ENCODE assay signal across 19 mouse cellular contexts in the genomic region with DNA sequence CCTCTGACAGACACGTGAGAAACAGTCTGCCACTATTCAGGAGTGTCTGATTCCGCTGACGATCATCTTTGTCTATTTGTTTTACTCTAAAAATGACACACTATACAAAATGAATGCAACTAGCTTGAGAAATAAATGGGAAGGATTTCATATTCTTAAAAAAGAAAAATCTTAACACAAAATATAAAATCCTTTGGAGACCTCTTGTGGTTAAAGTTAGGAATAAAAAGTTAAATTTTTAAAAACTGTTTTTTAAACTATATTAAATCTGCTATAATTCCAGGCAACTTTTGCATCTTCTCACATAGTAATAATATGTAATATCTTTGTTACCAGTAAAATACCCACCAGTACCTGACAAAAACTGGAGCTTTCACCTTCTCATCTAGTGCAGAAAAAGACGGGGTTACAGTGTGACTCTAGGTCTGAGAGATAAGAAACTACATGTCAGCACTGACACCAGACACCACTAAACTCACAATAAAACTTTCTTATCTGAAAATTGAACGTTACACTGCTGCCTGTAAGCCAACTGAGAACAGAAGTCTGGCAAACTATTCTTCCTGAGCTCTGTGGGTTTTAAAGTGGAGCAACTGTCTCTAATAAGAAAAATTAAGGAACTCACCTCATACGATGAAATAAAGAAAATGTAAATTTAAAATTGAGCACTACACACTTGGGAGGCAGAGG. TPM values are rescaled to one million over a fixed set of nuclear protein-coding genes. Genes with fewer than 3 reads are reported as not detected.
DNase-seq lines count a peak whose midpoint lies in the region; ATAC-seq and TF ChIP-seq lines count a peak whose summit lies in the region.
"Had no signal": no experiment of that assay in that cellular context is flagged by ENCODE, and none has a peak within 500 bp of the region (broad histone marks: within the 10 kb centered on the region; RNA-seq: fewer than 3 reads in every experiment).

No protein-coding gene starts in this region.

- no peak overlapping the region for H3K9ac ChIP-seq in intestine, postnatal 0 days (ENCODE audit: low read depth, low read length)
- no peak overlapping the region for H3K9ac ChIP-seq in intestine, embryonic 15.5 days
- no peak overlapping the region for H3K9ac ChIP-seq in midbrain, embryonic 14.5 days (replicated peaks; ENCODE audit: low read length)
- no peak overlapping the region for H3K9ac ChIP-seq in midbrain, embryonic 16.5 days (ENCODE audit: low read depth, low read length)
- H3K9ac ChIP-seq: embryonic facial prominence, embryonic 13.5 days; heart, embryonic 15.5 days; kidney, embryonic 15.5 days; limb, embryonic 12.5 days; neural tube, embryonic 12.5 days; stomach, embryonic 15.5 days had no signal

- no peaks in the 10 kb centered on the region for H3K27me3 ChIP-seq in intestine, postnatal 0 days (replicated peaks; ENCODE audit: control insufficient read depth, insufficient read depth, low read length)
- H3K27me3 ChIP-seq in intestine, embryonic 15.5 days (replicated peaks) = no peaks in the 10 kb centered on the region
- no peaks in the 10 kb centered on the region for H3K27me3 ChIP-seq in midbrain, embryonic 14.5 days (ENCODE audit: control insufficient read depth, insufficient read depth, low read length)
- no peaks in the 10 kb centered on the region for H3K27me3 ChIP-seq in midbrain, embryonic 16.5 days (ENCODE audit: control insufficient read depth, insufficient read depth, low read depth, low read length)
- H3K27me3 ChIP-seq: embryonic facial prominence, embryonic 13.5 days; heart, embryonic 15.5 days; kidney, embryonic 15.5 days; limb, embryonic 12.5 days; neural tube, embryonic 12.5 days; stomach, embryonic 15.5 days had no signal

- no peak overlapping the region for H3K4me2 ChIP-seq in intestine, postnatal 0 days (replicated peaks; ENCODE audit: low read depth)
- H3K4me2 ChIP-seq in intestine, embryonic 15.5 days (replicated peaks) = no peak overlapping the region
- no peak overlapping the region for H3K4me2 ChIP-seq in midbrain, embryonic 14.5 days (ENCODE audit: low read length)
- H3K4me2 ChIP-seq in midbrain, embryonic 16.5 days (ENCODE audit: low read length) = no peak overlapping the region
- H3K4me2 ChIP-seq: embryonic facial prominence, embryonic 13.5 days; heart, embryonic 15.5 days; kidney, embryonic 15.5 days; limb, embryonic 12.5 days; neural tube, embryonic 12.5 days; stomach, embryonic 15.5 days had no signal

- no peak overlapping the region for H3K4me3 ChIP-seq in intestine, postnatal 0 days (ENCODE audit: low read depth, low read length)
- no peak overlapping the region for H3K4me3 ChIP-seq in intestine, embryonic 15.5 days (replicated peaks)
- H3K4me3 ChIP-seq in midbrain, embryonic 14.5 days (replicated peaks; ENCODE audit: low read depth, low read length) = no peak overlapping the region
- H3K4me3 ChIP-seq in midbrain, embryonic 16.5 days (ENCODE audit: low read depth, low read length) = no peak overlapping the region
- H3K4me3 ChIP-seq: embryonic facial prominence, embryonic 13.5 days; heart, embryonic 15.5 days; kidney, embryonic 15.5 days; limb, embryonic 12.5 days; neural tube, embryonic 12.5 days; stomach, embryonic 15.5 days had no signal

- no peaks in the 10 kb centered on the region for H3K9me3 ChIP-seq in intestine, postnatal 0 days (ENCODE audit: control insufficient read depth)
- H3K9me3 ChIP-seq in intestine, embryonic 15.5 days = no peaks in the 10 kb centered on the region
- no peaks in the 10 kb centered on the region for H3K9me3 ChIP-seq in midbrain, embryonic 14.5 days (ENCODE audit: control insufficient read depth, low read length)
- no peaks in the 10 kb centered on the region for H3K9me3 ChIP-seq in midbrain, embryonic 16.5 days (replicated peaks; ENCODE audit: control insufficient read depth, low read length, poor library complexity, severe bottlenecking)
- H3K9me3 ChIP-seq: embryonic facial prominence, embryonic 13.5 days; heart, embryonic 15.5 days; kidney, embryonic 15.5 days; limb, embryonic 12.5 days; neural tube, embryonic 12.5 days; stomach, embryonic 15.5 days had no signal

- no peaks in the 10 kb centered on the region; the same call in 1 of the 2 replicates for H3K4me1 ChIP-seq in intestine, postnatal 0 days (replicated peaks; ENCODE audit: control insufficient read depth, insufficient read depth, low read length)
- H3K4me1 ChIP-seq in intestine, embryonic 15.5 days (replicated peaks) = no peaks in the 10 kb centered on the region
- no peaks in the 10 kb centered on the region for H3K4me1 ChIP-seq in midbrain, embryonic 14.5 days (ENCODE audit: control insufficient read depth, insufficient read depth, low read length)
- H3K4me1 ChIP-seq in midbrain, embryonic 16.5 days (ENCODE audit: control insufficient read depth, insufficient read depth, low read length) = no peaks in the 10 kb centered on the region
- H3K4me1 ChIP-seq: embryonic facial prominence, embryonic 13.5 days; heart, embryonic 15.5 days; kidney, embryonic 15.5 days; limb, embryonic 12.5 days; neural tube, embryonic 12.5 days; stomach, embryonic 15.5 days had no signal

- no peak for ATAC-seq in intestine, postnatal 0 days
- no peak for ATAC-seq in intestine, embryonic 15.5 days
- ATAC-seq in midbrain, embryonic 14.5 days (ENCODE audit: low FRiP score, low TSS enrichment) = no peak
- no peak for ATAC-seq in midbrain, embryonic 16.5 days

- peak; percentile 10; the same call in 1 of the 2 replicates for TF ChIP-seq CTCF in intestine, postnatal 0 days (IDR thresholded peaks at IDR 0.05; ENCODE audit: low read depth)

- H3K27ac ChIP-seq in intestine, postnatal 0 days (ENCODE audit: low read depth, low read length) = no peak overlapping the region
- no peak overlapping the region for H3K27ac ChIP-seq in intestine, embryonic 15.5 days
- H3K27ac ChIP-seq in midbrain, embryonic 14.5 days (replicated peaks; ENCODE audit: low read depth, low read length) = no peak overlapping the region
- no peak overlapping the region for H3K27ac ChIP-seq in midbrain, embryonic 16.5 days (ENCODE audit: low read length)
- H3K27ac ChIP-seq: embryonic facial prominence, embryonic 13.5 days; heart, embryonic 15.5 days; kidney, embryonic 15.5 days; limb, embryonic 12.5 days; neural tube, embryonic 12.5 days; stomach, embryonic 15.5 days had no signal

- WGBS in intestine, postnatal 0 days = 73% methylated on average over 6 of the region's 6 CpGs
- 77% methylated on average over 6 of the region's 6 CpGs for WGBS in intestine, embryonic 15.5 days
- 73% methylated on average over 6 of the region's 6 CpGs for WGBS in midbrain, embryonic 14.5 days
- WGBS in midbrain, embryonic 16.5 days = 74% methylated on average over 6 of the region's 6 CpGs

- H3K36me3 ChIP-seq in intestine, postnatal 0 days (ENCODE audit: control insufficient read depth, insufficient read depth) = peaks cover 6% of the 10 kb centered on the region; the same call in 1 of the 2 replicates
- H3K36me3 ChIP-seq in intestine, embryonic 15.5 days = no peaks in the 10 kb centered on the region
- peaks cover 18% of the 10 kb centered on the region for H3K36me3 ChIP-seq in midbrain, embryonic 14.5 days (ENCODE audit: control insufficient read depth, insufficient read depth, low read length)
- no peaks in the 10 kb centered on the region for H3K36me3 ChIP-seq in midbrain, embryonic 16.5 days (ENCODE audit: control insufficient read depth, insufficient read depth, low read length)

- peak; percentile 20 for DNase-seq in midbrain, embryonic 14.5 days
- peak; percentile 4 for DNase-seq in NIH3T3 (ENCODE audit: low read depth)
- no peak for DNase-seq in right cerebral cortex, postnatal 36 days (ENCODE audit: low spot score in 2 of 2)
- no peak for DNase-seq in thymus, postnatal 25 days
- DNase-seq: adrenal gland, postnatal 36 days; cerebellum, adult 8-10 months; heart, adult 11 months; lung, adult 18-20 months had no signal

RNA-seq across cellular contexts. Expression of a gene that starts 16.6 kb away (rescaled TPM):
- polyA plus RNA-seq in intestine, postnatal 0 days (2015; fragmentation: Nextera tagmentation; extraction: Ambion mirVana) = 10.2 and 11.0 TPM in 2 replicates
- 18.6 and 20.0 TPM in 2 replicates for polyA plus RNA-seq in intestine, embryonic 15.5 days (2015; fragmentation: Nextera tagmentation; extraction: Ambion mirVana)
- 3.6 and 5.7 TPM in 2 replicates for polyA plus RNA-seq in midbrain, embryonic 14.5 days (2014; fragmentation: Nextera tagmentation; extraction: Ambion mirVana)
- polyA plus RNA-seq in midbrain, embryonic 16.5 days (2015; fragmentation: Nextera tagmentation; extraction: Ambion mirVana) = 3.2 and 3.3 TPM in 2 replicates

RNA-seq across cellular contexts. Expression of a gene that starts 16.9 kb away (rescaled TPM):
- 8.0 and 9.5 TPM in 2 replicates for polyA plus RNA-seq in intestine, postnatal 0 days (2015; fragmentation: Nextera tagmentation; extraction: Ambion mirVana)
- 20.8 and 24.8 TPM in 2 replicates for polyA plus RNA-seq in intestine, embryonic 15.5 days (2015; fragmentation: Nextera tagmentation; extraction: Ambion mirVana)
- polyA plus RNA-seq in midbrain, embryonic 14.5 days (2014; fragmentation: Nextera tagmentation; extraction: Ambion mirVana) = 23.8 and 27.5 TPM in 2 replicates
- polyA plus RNA-seq in midbrain, embryonic 16.5 days (2015; fragmentation: Nextera tagmentation; extraction: Ambion mirVana) = 21.8 and 25.0 TPM in 2 replicates

RNA-seq across cellular contexts. Expression of a gene that starts 32.1 kb away (rescaled TPM):
- polyA plus RNA-seq in intestine, postnatal 0 days (2015; fragmentation: Nextera tagmentation; extraction: Ambion mirVana) = 0.34 and 0.73 TPM in 2 replicates
- polyA plus RNA-seq in intestine, embryonic 15.5 days (2015; fragmentation: Nextera tagmentation; extraction: Ambion mirVana) = 0.54 and 0.73 TPM in 2 replicates
- 0.49 and 0.82 TPM in 2 replicates for polyA plus RNA-seq in midbrain, embryonic 14.5 days (2014; fragmentation: Nextera tagmentation; extraction: Ambion mirVana)
- polyA plus RNA-seq in midbrain, embryonic 16.5 days (2015; fragmentation: Nextera tagmentation; extraction: Ambion mirVana) = 0.75 and 0.87 TPM in 2 replicates
- polyA plus RNA-seq: cortical plate, adult 2 months; spleen, adult 2 months had no signal

Comparison
In these comparisons a context has a peak if more than half of its experiments do, and no peak if none do; other contexts are left out.
1. DNase-seq: peak in midbrain, embryonic 14.5 days (single experiment) and NIH3T3 (single experiment); none in right cerebral cortex, postnatal 36 days (0 of 2) and thymus, postnatal 25 days (single experiment).